Mouse (Mus musculus) midbrain, embryonic 15.5 days (tissue): ENCODE measurements around the gene Dtx1. TPM values are rescaled to one million over a fixed set of nuclear protein-coding genes. Genes with fewer than 3 reads are reported as not detected.

Experiments
- ATAC-seq: fragments of 200-750 bp; cut with Nextera tagmentation; replicated peaks from 2 replicates; pipeline ENCODE4 v1.8.0; 2017; ENCODE audit warnings: moderate TSS enrichment
- H3K27ac ChIP-seq: fragments of 300-500 bp; sonication (generic); 2 replicates; pipeline ENCODE4 v1.5.1; 2015; ENCODE audit warnings: mild to moderate bottlenecking, inconsistent platforms
- H3K27me3 ChIP-seq: fragments of 300-500 bp; sonication (generic); replicated peaks from 2 replicates; pipeline ENCODE4 v1.6.1; 2015; ENCODE audit warnings: inconsistent platforms
- H3K36me3 ChIP-seq: fragments of 300-500 bp; sonication (generic); replicated peaks from 2 replicates; pipeline ENCODE4 v1.6.1; 2015; ENCODE audit warnings: inconsistent platforms
- H3K4me1 ChIP-seq: fragments of 300-500 bp; sonication (generic); 2 replicates; pipeline ENCODE4 v1.6.1; 2015; ENCODE audit warnings: inconsistent platforms
- H3K4me2 ChIP-seq: fragments of 300-500 bp; sonication (generic); 2 replicates; pipeline ENCODE4 v1.6.1; 2015; ENCODE audit warnings: inconsistent platforms, mild to moderate bottlenecking, moderate library complexity
- H3K4me3 ChIP-seq: fragments of 300-500 bp; sonication (generic); 2 replicates; pipeline ENCODE4 v1.5.1; 2015; ENCODE audit warnings: mild to moderate bottlenecking, inconsistent platforms
- H3K9ac ChIP-seq: fragments of 300-500 bp; sonication (generic); 2 replicates; pipeline ENCODE4 v1.6.1; 2015; ENCODE audit warnings: mild to moderate bottlenecking, inconsistent platforms
- H3K9me3 ChIP-seq: fragments of 300-500 bp; sonication (generic); 2 replicates; pipeline ENCODE4 v1.6.1; 2016; ENCODE audit warnings: inconsistent platforms
- WGBS: fragments of 180-500 bp; shearing (Covaris S2); methylation state at CpG from one replicate; pipeline ENCODE4 v1.1.7; 2015; ENCODE audit warnings: mixed read lengths; 5-methylcytosine and 5-hydroxymethylcytosine counted together
- polyA plus RNA-seq: library from polyadenylated mRNA; unstranded; fragments of >200 nt; fragmentation: Nextera tagmentation; extraction: Ambion mirVana; gene quantifications from 2 replicates; pipeline ENCODE4 v1.2.1, GENCODE M21; 2015

Dtx1 gene
- polyA plus RNA-seq, 1 experiment from 2014 or later: 64.5 TPM

GRCm38 (mm10) chr5:120647814-120648491 lies 63.8 kb downstream of the Dtx1 start:
- 41% methylated on average over 12 of the region's 12 CpGs for WGBS
- no peak overlapping the region for H3K27ac ChIP-seq
- no peak overlapping the region for H3K9ac ChIP-seq
- no peaks in the 10 kb centered on the region for H3K9me3 ChIP-seq
- H3K4me2 ChIP-seq: no peak overlapping the region
- H3K36me3 ChIP-seq: no peaks in the 10 kb centered on the region
- no peak overlapping the region for H3K4me3 ChIP-seq
- peaks cover 34% of the 10 kb centered on the region for H3K27me3 ChIP-seq
- H3K4me1 ChIP-seq: peaks cover 13% of the 10 kb centered on the region
- no peak for ATAC-seq

DNA sequence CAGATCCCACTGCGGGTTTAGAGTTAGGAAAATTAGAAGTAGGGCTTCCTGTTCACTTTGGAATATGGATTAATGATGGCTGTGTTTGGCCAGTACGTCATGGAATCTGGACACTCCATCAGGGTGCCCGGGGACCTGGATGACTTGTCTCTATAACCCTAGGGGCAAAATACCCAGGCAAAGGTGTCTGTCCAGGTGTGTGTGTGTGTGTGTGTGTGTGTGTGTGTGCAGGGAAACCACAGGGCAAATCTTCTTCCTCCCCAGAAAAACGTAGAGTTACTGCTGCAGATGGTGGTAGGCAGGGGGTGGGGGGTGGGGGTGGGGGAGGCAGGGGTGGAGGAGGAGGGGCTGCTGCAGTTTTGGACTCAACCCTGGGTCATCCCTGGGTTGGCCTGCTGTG lies 64.4 kb downstream of the Dtx1 start:
- Histone ChIP-seq H3K27me3 (peaks cover 34% of the 10 kb centered on the region), H3K36me3 (no peaks in the 10 kb centered on the region), H3K4me1 (peaks cover 13% of the 10 kb centered on the region), H3K4me2 (no peak overlapping the region), H3K4me3 (no peak overlapping the region), H3K9me3 (no peaks in the 10 kb centered on the region), H3K9ac (no peak overlapping the region), H3K27ac (no peak overlapping the region)
- ATAC-seq: no peak
- WGBS: 88% methylated on average over 3 of the region's 4 CpGs

DNA sequence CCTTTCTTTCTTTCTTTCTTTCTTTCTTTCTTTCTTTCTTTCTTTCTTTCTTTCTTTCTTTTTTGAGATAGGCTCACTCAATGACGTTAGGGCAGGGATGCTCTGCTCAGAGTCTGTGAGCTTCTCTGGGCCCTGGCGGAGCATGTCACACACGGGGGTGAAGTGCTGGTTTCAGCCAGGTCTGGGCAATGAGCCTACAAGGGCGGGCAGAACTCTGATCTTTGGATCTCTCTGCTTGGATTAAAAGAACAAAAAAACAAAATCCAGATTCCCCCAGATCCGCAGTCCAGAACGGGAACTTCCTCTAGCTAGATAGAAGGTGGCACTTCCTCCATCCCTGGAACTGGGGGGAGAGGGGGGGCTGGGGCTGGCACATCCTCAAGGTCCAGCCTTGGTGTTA lies 65.9 kb downstream of the Dtx1 start:
- Histone ChIP-seq H3K4me3 (no peak overlapping the region), H3K4me2 (no peak overlapping the region), H3K27me3 (peaks cover 33% of the 10 kb centered on the region), H3K9me3 (no peaks in the 10 kb centered on the region), H3K4me1 (peaks cover 13% of the 10 kb centered on the region), H3K36me3 (no peaks in the 10 kb centered on the region), H3K27ac (no peak overlapping the region), H3K9ac (no peak overlapping the region)
- no peak for ATAC-seq
- WGBS: 50% methylated on average over 6 of the region's 6 CpGs

DNA sequence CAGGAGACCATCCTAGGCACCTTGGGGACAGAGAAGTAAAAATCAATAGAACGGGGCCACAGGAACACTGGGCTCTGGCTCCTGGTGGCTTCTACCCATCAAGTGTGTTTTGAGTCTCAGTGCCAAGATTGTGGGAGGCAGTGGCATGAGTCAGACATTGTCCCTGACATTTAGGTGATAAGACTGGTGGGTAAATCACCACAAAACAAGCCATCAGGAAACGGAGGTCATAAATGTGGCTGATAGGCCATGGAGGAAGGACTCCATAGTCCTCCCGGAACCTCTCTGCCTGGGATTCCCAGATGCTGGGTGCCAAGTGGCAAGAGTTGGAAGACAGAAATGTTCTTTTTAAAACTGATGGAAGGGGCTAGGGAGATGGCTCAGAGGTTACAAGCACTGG lies 67.5 kb downstream of the Dtx1 start:
- WGBS: 82% methylated on average over 3 of the region's 3 CpGs
- no peak for ATAC-seq
- no peak overlapping the region for H3K4me3 ChIP-seq
- no peak overlapping the region for H3K9ac ChIP-seq
- H3K9me3 ChIP-seq: no peaks in the 10 kb centered on the region
- H3K36me3 ChIP-seq: no peaks in the 10 kb centered on the region
- H3K27me3 ChIP-seq: peaks cover 17% of the 10 kb centered on the region
- H3K27ac ChIP-seq: no peak overlapping the region
- peaks cover 9% of the 10 kb centered on the region for H3K4me1 ChIP-seq
- H3K4me2 ChIP-seq: no peak overlapping the region

- H3K4me3 ChIP-seq: no peak overlapping the region
- H3K36me3 ChIP-seq: no peaks in the 10 kb centered on the region
- H3K27me3 ChIP-seq: peaks cover 10% of the 10 kb centered on the region
- no peak overlapping the region for H3K4me2 ChIP-seq
- peaks cover 2% of the 10 kb centered on the region for H3K4me1 ChIP-seq
- no peak for ATAC-seq
- WGBS: 77% methylated on average over 14 of the region's 14 CpGs
- no peak overlapping the region for H3K27ac ChIP-seq
- no peaks in the 10 kb centered on the region for H3K9me3 ChIP-seq
- no peak overlapping the region for H3K9ac ChIP-seq
Observed at GRCm38 (mm10) chr5:120643365-120644085, 68.2 kb downstream of the Dtx1 start.

DNA sequence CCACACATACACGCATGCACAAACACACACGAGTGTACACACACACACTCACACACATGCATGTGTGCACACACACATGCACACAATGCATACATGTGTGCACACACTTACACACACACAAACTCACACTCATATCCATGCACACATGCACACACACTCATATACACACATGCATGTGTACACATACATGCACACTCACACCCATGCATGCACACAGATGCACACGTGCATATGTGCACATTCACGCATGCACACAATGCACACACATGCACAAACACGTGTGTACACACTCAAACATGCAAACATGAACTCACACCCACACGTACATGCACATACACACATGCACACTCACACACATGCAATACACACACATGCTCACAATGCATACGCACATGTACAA lies 71.6 kb downstream of the Dtx1 start:
- no peak overlapping the region for H3K9ac ChIP-seq
- H3K4me2 ChIP-seq: no peak overlapping the region
- H3K4me1 ChIP-seq: no peaks in the 10 kb centered on the region
- ATAC-seq: no peak
- no peaks in the 10 kb centered on the region for H3K9me3 ChIP-seq
- H3K27me3 ChIP-seq: no peaks in the 10 kb centered on the region
- WGBS: 92% methylated on average over 7 of the region's 7 CpGs
- no peak overlapping the region for H3K4me3 ChIP-seq
- no peak overlapping the region for H3K27ac ChIP-seq
- no peaks in the 10 kb centered on the region for H3K36me3 ChIP-seq

DNA sequence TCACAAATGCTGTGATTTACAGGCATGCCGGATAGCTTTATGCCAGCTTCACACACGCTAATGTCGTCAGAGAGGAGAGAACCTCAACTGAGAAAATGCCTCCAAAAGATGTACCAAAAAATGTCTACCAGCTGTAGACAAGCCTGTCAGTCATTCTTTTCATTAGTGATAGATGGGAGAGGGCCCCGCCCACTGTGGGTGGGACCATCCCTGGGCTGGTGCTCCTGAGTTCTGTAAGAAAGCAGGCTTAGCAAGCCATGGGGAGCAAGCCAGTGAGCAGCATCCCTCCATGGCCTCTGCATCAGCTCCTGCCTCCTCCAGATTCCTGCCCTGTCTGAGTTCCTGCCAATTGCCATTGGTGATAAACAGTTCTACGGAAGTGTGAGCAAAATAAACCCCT lies 76.1 kb downstream of the Dtx1 start:
- no peak overlapping the region for H3K27ac ChIP-seq
- WGBS: 85% methylated on average over 5 of the region's 5 CpGs
- peaks cover 5% of the 10 kb centered on the region for H3K4me1 ChIP-seq
- ATAC-seq: no peak
- H3K36me3 ChIP-seq: no peaks in the 10 kb centered on the region
- no peak overlapping the region for H3K4me2 ChIP-seq
- no peak overlapping the region for H3K4me3 ChIP-seq
- H3K9me3 ChIP-seq: no peaks in the 10 kb centered on the region
- H3K27me3 ChIP-seq: 0 out of 2 replicates have a peak, but pooled peaks cover under 1% of the 10 kb centered on the region
- H3K9ac ChIP-seq: no peak overlapping the region

GRCm38 (mm10) chr5:120634860-120635259 lies 76.9 kb downstream of the Dtx1 start:
- H3K4me3 ChIP-seq: no peak overlapping the region
- no peak for ATAC-seq
- no peaks in the 10 kb centered on the region for H3K9me3 ChIP-seq
- H3K4me2 ChIP-seq: no peak overlapping the region
- H3K27ac ChIP-seq: no peak overlapping the region
- peaks cover 8% of the 10 kb centered on the region for H3K27me3 ChIP-seq
- H3K4me1 ChIP-seq: peaks cover 5% of the 10 kb centered on the region
- WGBS: 56% methylated on average over 5 of the region's 5 CpGs
- no peak overlapping the region for H3K9ac ChIP-seq
- no peaks in the 10 kb centered on the region for H3K36me3 ChIP-seq

GRCm38 (mm10) chr5:120634131-120634530 lies 77.6 kb downstream of the Dtx1 start, which contains the start of gene Cfap73:
Gene Cfap73, minus strand, starts transcription at chr5:120634235.
- Histone ChIP-seq H3K27me3 (peaks cover 8% of the 10 kb centered on the region), H3K4me1 (peaks cover 5% of the 10 kb centered on the region), H3K27ac (no peak within 1 kb of the TSS), H3K4me3 (no peak within 1 kb of the TSS), H3K4me2 (no peak within 1 kb of the TSS), H3K9ac (no peak within 1 kb of the TSS), H3K9me3 (no peaks in the 10 kb centered on the region), H3K36me3 (no peaks in the 10 kb centered on the region)
- no peak for ATAC-seq
- 58% methylated on average over 9 of the region's 9 CpGs for WGBS

DNA sequence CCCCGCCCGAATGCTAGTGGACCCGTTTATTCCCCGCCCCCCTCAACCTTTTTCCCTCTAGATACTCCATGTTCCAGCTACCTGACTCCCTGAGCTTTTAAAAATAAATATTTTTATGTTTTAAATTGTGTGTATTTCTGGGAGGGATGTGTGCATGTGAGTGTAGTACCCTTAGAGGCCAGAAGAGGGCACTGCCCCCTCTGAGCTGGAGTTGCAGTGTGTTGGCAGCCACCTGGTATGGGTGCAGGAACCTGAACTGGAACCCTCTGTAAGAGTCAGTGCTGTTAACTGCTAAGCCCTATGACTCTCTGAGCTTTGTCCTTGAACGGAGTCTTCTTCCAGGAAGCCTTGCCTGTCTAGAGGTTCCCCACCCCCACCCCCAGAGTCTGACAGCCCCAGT lies 79.8 kb downstream of the Dtx1 start:
- WGBS: 93% methylated on average over 5 of the region's 5 CpGs
- ATAC-seq: no peak
- Histone ChIP-seq H3K36me3 (0 out of 2 replicates have a peak, but pooled peaks cover 8% of the 10 kb centered on the region), H3K4me1 (peaks cover 5% of the 10 kb centered on the region), H3K27me3 (peaks cover 8% of the 10 kb centered on the region), H3K4me2 (no peak overlapping the region), H3K9ac (no peak overlapping the region), H3K27ac (no peak overlapping the region), H3K9me3 (no peaks in the 10 kb centered on the region), H3K4me3 (no peak overlapping the region)

DNA sequence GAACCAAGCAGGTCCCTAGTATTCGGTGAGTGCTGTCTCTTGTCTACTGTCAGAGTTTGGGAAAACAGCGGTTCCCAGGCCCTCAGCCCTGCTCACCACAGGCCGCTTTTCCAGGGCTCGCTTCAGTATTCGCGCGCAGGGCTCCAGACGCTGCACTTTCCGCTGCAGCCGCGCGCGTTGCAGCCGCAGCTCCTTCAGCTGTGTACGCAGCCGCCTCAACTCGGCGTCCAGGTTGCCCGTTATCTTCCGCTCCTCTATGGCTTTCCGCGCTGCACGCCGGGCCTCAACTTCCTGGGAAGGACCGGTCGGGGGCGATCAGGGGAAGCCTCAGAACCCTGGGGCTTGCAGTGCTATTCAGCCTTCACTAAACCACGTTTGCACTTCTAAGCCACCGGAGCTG lies 80.6 kb downstream of the Dtx1 start:
- ATAC-seq: no peak
- Histone ChIP-seq H3K9me3 (no peaks in the 10 kb centered on the region), H3K4me1 (peaks cover 5% of the 10 kb centered on the region), H3K27ac (no peak overlapping the region), H3K4me3 (0 out of 2 replicates have a peak overlapping the region, but pooled peaks have one; percentile 2), H3K36me3 (0 out of 2 replicates have a peak, but pooled peaks cover 8% of the 10 kb centered on the region), H3K27me3 (peaks cover 8% of the 10 kb centered on the region), H3K4me2 (peak overlapping the region; percentile 47), H3K9ac (peak overlapping the region; percentile 22; the same call in 1 of the 2 replicates)
- 6% methylated on average over 29 of the region's 29 CpGs for WGBS
